Mouse (Mus musculus): ENCODE measurements around the gene Sctr.

Gene Sctr

GRCm38 (mm10) chr1:120006844-120007790 is at the start of gene Sctr:
Gene Sctr (plus strand): TSS chr1:120006894.
- DNase-seq: no peak

- no peak for DNase-seq
These were observed 48.9 kb upstream of the Sctr start for GRCm38 (mm10) chr1:119957716-119958222.

GRCm38 (mm10) chr1:119959464-119959863 is 47.2 kb upstream of the Sctr start:
- no peak for DNase-seq

- DNase-seq: no peak
These were observed 46.8 kb upstream of the Sctr start for GRCm38 (mm10) chr1:119959920-119960319.

GRCm38 (mm10) chr1:119965804-119966514 is 40.7 kb upstream of the Sctr start:
- DNase-seq: no peak

GRCm38 (mm10) chr1:119973117-119973516 is 33.6 kb upstream of the Sctr start:
- no peak for DNase-seq

GRCm38 (mm10) chr1:119975141-119975540 is 31.6 kb upstream of the Sctr start:
- DNase-seq: no peak

- DNase-seq: no peak
These were observed 20.1 kb upstream of the Sctr start for GRCm38 (mm10) chr1:119986555-119986954.

GRCm38 (mm10) chr1:119996798-119997581 is 9.7 kb upstream of the Sctr start, which contains the start of gene Cfap221:
Gene Cfap221 (minus strand): TSS chr1:119997234.
- DNase-seq: peak; percentile 62

GRCm38 (mm10) chr1:119997644-119998043 is 9.1 kb upstream of the Sctr start:
- DNase-seq: peak; percentile 28

- DNase-seq: no peak
These were observed 1.3 kb downstream of the Sctr start for GRCm38 (mm10) chr1:120007851-120008588.

GRCm38 (mm10) chr1:120012638-120013037 is 5.9 kb downstream of the Sctr start:
- no peak for DNase-seq

- DNase-seq: peak; percentile 67
These were observed 6.4 kb downstream of the Sctr start for GRCm38 (mm10) chr1:120013111-120013510.

- DNase-seq: no peak
These were observed 9.5 kb downstream of the Sctr start for GRCm38 (mm10) chr1:120016240-120016639.

GRCm38 (mm10) chr1:120018900-120019299 is 12.2 kb downstream of the Sctr start:
- DNase-seq: no peak

- no peak for DNase-seq
These were observed 12.7 kb downstream of the Sctr start for GRCm38 (mm10) chr1:120019428-120019827.

GRCm38 (mm10) chr1:120020322-120020897 is 13.7 kb downstream of the Sctr start:
- DNase-seq: no peak

- no peak for DNase-seq
These were observed 15.3 kb downstream of the Sctr start for GRCm38 (mm10) chr1:120021951-120022350.

- DNase-seq: no peak
These were observed 17.8 kb downstream of the Sctr start for GRCm38 (mm10) chr1:120024331-120025049.

GRCm38 (mm10) chr1:120025050-120025439 is 18.4 kb downstream of the Sctr start:
- no peak for DNase-seq

- DNase-seq: no peak
These were observed 21.0 kb downstream of the Sctr start for GRCm38 (mm10) chr1:120027693-120028092.

Data from liver (tissue).